Mouse (Mus musculus): ENCODE results near the gene Mnt.

Gene Mnt

DNA sequence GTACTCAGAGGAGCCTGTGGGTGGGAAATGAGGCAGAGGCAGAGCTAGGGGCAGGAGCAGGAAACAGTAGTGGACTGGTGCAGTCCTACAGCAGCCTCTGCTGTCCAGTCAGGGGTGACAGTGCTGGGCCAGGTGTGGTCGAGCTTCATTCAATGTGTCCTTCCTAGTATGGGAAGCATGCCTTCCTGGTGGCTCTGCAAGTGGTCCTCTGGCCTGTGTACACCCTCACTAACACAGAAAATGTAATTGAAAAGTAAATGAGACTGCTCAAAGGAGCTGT, 3.6 kb downstream of the Mnt start:
- Histone ChIP-seq H3K4me1 (replicated peaks; ENCODE audit: low read depth, low read length) (peaks cover 64% of the 10 kb centered on the region), H3K9me3 (ENCODE audit: low read length) (no peaks in the 10 kb centered on the region), H3K27me3 (ENCODE audit: insufficient read depth, low read length) (no peaks in the 10 kb centered on the region), H3K36me3 (ENCODE audit: insufficient read depth, low read length) (peaks cover 39% of the 10 kb centered on the region), H3K4me3 (replicated peaks; ENCODE audit: low read length) (peak overlapping the region; percentile 100)
- TF ChIP-seq POU5F1 (IDR thresholded peaks at IDR 0.05; ENCODE audit: borderline replicate concordance, low read length) (no peak), CTCF (conservative IDR thresholded peaks at IDR 0.05; ENCODE audit: low read length) (no peak), NANOG (IDR thresholded peaks at IDR 0.05; ENCODE audit: borderline replicate concordance, low read length) (no peak)

DNA sequence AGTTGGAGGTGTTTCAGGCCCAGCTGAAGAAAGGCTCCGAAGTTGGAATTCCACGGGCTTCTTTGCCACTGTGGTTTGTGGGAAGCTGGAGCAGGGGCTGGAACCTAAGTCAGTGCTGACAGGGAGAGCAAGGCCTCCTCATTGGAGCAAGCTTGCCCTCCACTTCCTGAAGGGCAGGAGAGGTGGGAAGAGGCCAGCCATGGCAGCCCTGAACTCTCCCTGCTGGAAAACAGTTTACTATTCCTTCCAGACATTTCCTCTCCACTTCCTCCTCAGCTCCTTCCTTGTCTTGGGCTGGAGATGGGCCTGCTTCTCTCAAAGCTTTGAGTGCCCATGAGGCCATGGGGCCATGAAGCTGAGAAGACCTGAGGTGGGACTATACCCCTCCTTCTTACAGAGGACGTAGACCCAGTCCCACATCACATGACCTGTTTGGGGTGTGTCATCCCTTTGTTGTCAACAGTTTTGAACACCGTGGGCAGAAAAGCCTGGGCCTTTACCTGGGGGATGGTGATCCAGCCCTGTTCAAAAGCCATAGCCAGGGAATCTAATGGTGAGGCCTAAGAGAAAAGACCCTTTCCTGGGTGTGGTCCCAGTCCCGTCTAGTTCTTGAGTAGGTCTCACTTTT, 4.0 kb downstream of the Mnt start:
- Histone ChIP-seq H3K27me3 (ENCODE audit: insufficient read depth, low read length) (no peaks in the 10 kb centered on the region), H3K4me1 (replicated peaks; ENCODE audit: low read depth, low read length) (peaks cover 65% of the 10 kb centered on the region), H3K36me3 (ENCODE audit: insufficient read depth, low read length) (peaks cover 44% of the 10 kb centered on the region), H3K9me3 (ENCODE audit: low read length) (no peaks in the 10 kb centered on the region), H3K4me3 (replicated peaks; ENCODE audit: low read length) (peak overlapping the region; percentile 100)
- TF ChIP-seq POU5F1 (IDR thresholded peaks at IDR 0.05; ENCODE audit: borderline replicate concordance, low read length) = no peak
- no peak for TF ChIP-seq NANOG (IDR thresholded peaks at IDR 0.05; ENCODE audit: borderline replicate concordance, low read length)
- no peak for TF ChIP-seq CTCF (conservative IDR thresholded peaks at IDR 0.05; ENCODE audit: low read length)

GRCm38 (mm10) chr11:74835593-74836224, 5.0 kb downstream of the Mnt start:
- H3K9me3 ChIP-seq (ENCODE audit: low read length) = no peaks in the 10 kb centered on the region
- H3K27me3 ChIP-seq (ENCODE audit: insufficient read depth, low read length) = no peaks in the 10 kb centered on the region
- TF ChIP-seq POU5F1 (IDR thresholded peaks at IDR 0.05; ENCODE audit: borderline replicate concordance, low read length) (no peak), NANOG (IDR thresholded peaks at IDR 0.05; ENCODE audit: borderline replicate concordance, low read length) (no peak), CTCF (conservative IDR thresholded peaks at IDR 0.05; ENCODE audit: low read length) (no peak)
- peaks cover 53% of the 10 kb centered on the region for H3K36me3 ChIP-seq (ENCODE audit: insufficient read depth, low read length)
- peak overlapping the region; percentile 80 for H3K4me3 ChIP-seq (replicated peaks; ENCODE audit: low read length)
- H3K4me1 ChIP-seq (replicated peaks; ENCODE audit: low read depth, low read length) = peaks cover 74% of the 10 kb centered on the region

DNA sequence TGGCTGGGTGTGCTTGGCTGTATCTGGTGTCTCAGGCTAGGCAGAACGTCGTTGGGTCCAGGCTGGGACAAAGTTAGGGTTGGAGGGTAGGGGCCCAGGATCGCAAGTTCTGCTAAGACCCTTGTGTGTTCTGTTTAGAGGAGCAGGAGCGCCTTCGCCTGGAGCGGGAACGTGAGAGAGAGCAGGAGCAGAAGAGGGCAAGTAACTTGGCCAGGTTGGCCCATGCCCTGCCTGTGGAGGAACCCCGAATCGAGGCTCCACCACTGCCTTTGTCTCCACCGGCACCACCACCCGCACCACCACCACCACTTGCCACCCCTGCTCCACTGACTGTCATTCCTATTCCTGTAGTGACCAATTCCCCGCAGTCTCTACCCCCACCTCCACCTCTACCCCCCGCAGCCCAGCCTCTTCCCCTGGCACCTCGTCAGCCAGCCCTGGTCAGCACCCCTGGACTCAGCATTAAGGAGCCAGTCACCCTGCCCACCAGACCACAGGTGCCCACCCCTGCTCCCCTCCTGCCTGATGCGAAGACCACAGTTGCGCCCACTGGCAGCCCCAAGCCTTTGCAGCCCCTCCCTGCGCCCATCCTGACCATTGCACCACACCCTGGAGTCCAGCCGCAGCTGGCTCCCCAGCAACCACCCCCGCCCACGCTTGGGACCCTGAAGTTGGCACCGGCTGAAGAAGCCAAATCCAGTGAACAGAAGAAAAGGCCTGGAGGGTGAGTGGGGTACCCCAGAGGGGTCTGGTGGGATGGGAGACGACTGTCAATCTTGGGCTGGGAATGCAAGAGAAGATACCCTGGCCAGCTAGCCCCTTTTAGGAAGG, 5.7 kb downstream of the Mnt start:
- H3K4me1 ChIP-seq (replicated peaks; ENCODE audit: low read depth, low read length) = peaks cover 81% of the 10 kb centered on the region
- H3K4me3 ChIP-seq (replicated peaks; ENCODE audit: low read length) = peak overlapping the region; percentile 80
- H3K27me3 ChIP-seq (ENCODE audit: insufficient read depth, low read length) = no peaks in the 10 kb centered on the region
- H3K36me3 ChIP-seq (ENCODE audit: insufficient read depth, low read length) = peaks cover 59% of the 10 kb centered on the region
- TF ChIP-seq POU5F1 (IDR thresholded peaks at IDR 0.05; ENCODE audit: borderline replicate concordance, low read length) (no peak), NANOG (IDR thresholded peaks at IDR 0.05; ENCODE audit: borderline replicate concordance, low read length) (no peak), CTCF (conservative IDR thresholded peaks at IDR 0.05; ENCODE audit: low read length) (no peak)
- no peaks in the 10 kb centered on the region for H3K9me3 ChIP-seq (ENCODE audit: low read length)

DNA sequence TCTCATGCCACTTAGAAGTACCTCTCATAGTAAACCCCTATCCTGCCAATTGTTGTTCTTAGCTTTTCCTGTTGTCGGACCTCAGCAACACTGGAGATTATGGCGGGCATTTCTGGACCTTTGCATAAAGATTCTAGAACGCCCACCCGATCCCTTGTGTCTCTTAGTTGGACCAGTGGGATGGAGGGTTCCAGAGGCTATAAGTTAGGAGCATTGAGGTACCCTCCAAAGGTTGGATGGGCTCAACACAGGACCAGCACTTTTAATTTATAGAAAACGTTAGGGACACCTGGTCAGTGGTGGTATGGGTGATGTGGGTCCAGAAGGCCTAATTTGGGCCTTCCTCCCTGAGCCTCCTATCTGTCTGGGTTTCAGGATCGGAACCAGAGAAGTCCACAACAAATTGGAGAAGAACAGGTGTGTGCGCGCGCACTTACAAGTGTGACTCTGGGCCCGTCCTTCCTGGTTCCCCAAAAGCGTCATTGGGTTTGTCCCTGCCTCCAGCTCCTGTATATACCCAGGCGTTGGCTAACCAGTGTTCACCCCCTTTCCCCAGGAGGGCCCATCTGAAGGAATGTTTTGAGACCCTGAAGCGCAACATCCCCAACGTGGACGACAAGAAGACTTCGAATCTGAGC, 6.5 kb downstream of the Mnt start:
- TF ChIP-seq CTCF (conservative IDR thresholded peaks at IDR 0.05; ENCODE audit: low read length) (no peak), POU5F1 (IDR thresholded peaks at IDR 0.05; ENCODE audit: borderline replicate concordance, low read length) (no peak), NANOG (IDR thresholded peaks at IDR 0.05; ENCODE audit: borderline replicate concordance, low read length) (no peak)
- Histone ChIP-seq H3K36me3 (ENCODE audit: insufficient read depth, low read length) (peaks cover 67% of the 10 kb centered on the region), H3K27me3 (ENCODE audit: insufficient read depth, low read length) (no peaks in the 10 kb centered on the region), H3K4me1 (replicated peaks; ENCODE audit: low read depth, low read length) (peaks cover 89% of the 10 kb centered on the region), H3K9me3 (ENCODE audit: low read length) (no peaks in the 10 kb centered on the region), H3K4me3 (replicated peaks; ENCODE audit: low read length) (peak overlapping the region; percentile 80)

- TF ChIP-seq POU5F1 (IDR thresholded peaks at IDR 0.05; ENCODE audit: borderline replicate concordance, low read length) (no peak), CTCF (conservative IDR thresholded peaks at IDR 0.05; ENCODE audit: low read length) (no peak), NANOG (IDR thresholded peaks at IDR 0.05; ENCODE audit: borderline replicate concordance, low read length) (no peak)
- Histone ChIP-seq H3K4me1 (replicated peaks; ENCODE audit: low read depth, low read length) (peaks cover 90% of the 10 kb centered on the region), H3K36me3 (ENCODE audit: insufficient read depth, low read length) (peaks cover 74% of the 10 kb centered on the region), H3K9me3 (ENCODE audit: low read length) (no peaks in the 10 kb centered on the region), H3K27me3 (ENCODE audit: insufficient read depth, low read length) (no peaks in the 10 kb centered on the region), H3K4me3 (replicated peaks; ENCODE audit: low read length) (peak overlapping the region; percentile 80)
Observed at GRCm38 (mm10) chr11:74837694-74838431, 7.1 kb downstream of the Mnt start.

GRCm38 (mm10) chr11:74838441-74838840, 7.7 kb downstream of the Mnt start:
- Histone ChIP-seq H3K4me1 (replicated peaks; ENCODE audit: low read depth, low read length) (peaks cover 90% of the 10 kb centered on the region), H3K27me3 (ENCODE audit: insufficient read depth, low read length) (no peaks in the 10 kb centered on the region), H3K36me3 (ENCODE audit: insufficient read depth, low read length) (peaks cover 79% of the 10 kb centered on the region), H3K9me3 (ENCODE audit: low read length) (no peaks in the 10 kb centered on the region), H3K4me3 (replicated peaks; ENCODE audit: low read length) (peak overlapping the region; percentile 80)
- TF ChIP-seq CTCF (conservative IDR thresholded peaks at IDR 0.05; ENCODE audit: low read length) = no peak
- TF ChIP-seq NANOG (IDR thresholded peaks at IDR 0.05; ENCODE audit: borderline replicate concordance, low read length) = no peak
- no peak for TF ChIP-seq POU5F1 (IDR thresholded peaks at IDR 0.05; ENCODE audit: borderline replicate concordance, low read length)

Data from E14TG2a.4 (cell line).